Mouse (Mus musculus): ENCODE measurements around the gene Dusp28.

Gene Dusp28

GRCm38 (mm10) chr1:92909068-92909467 is 2.3 kb downstream of the Dusp28 start:
- DNase-seq = no peak

- peak; percentile 85 for DNase-seq
Measured at GRCm38 (mm10) chr1:92910239-92910885, 3.6 kb downstream of the Dusp28 start, which contains the start of gene Rnpepl1. Gene Rnpepl1, plus strand, starts transcription at chr1:92910783.

- DNase-seq = peak; percentile 71
Measured at GRCm38 (mm10) chr1:92910925-92911720, 4.3 kb downstream of the Dusp28 start.

- peak; percentile 31 for DNase-seq
Measured at GRCm38 (mm10) chr1:92911721-92912138, 4.9 kb downstream of the Dusp28 start.

- DNase-seq = no peak
Measured at GRCm38 (mm10) chr1:92912286-92912685, 5.5 kb downstream of the Dusp28 start.

- DNase-seq = no peak
Measured at GRCm38 (mm10) chr1:92914239-92914638, 7.5 kb downstream of the Dusp28 start.

- DNase-seq = no peak
Measured at GRCm38 (mm10) chr1:92914993-92915392, 8.2 kb downstream of the Dusp28 start.

- no peak for DNase-seq
Measured at GRCm38 (mm10) chr1:92916725-92917124, 9.9 kb downstream of the Dusp28 start.

GRCm38 (mm10) chr1:92919151-92919550 is 12.4 kb downstream of the Dusp28 start:
- no peak for DNase-seq

GRCm38 (mm10) chr1:92919775-92920174 is 13.0 kb downstream of the Dusp28 start:
- DNase-seq = no peak

- no peak for DNase-seq
Measured at GRCm38 (mm10) chr1:92920474-92921200, 13.9 kb downstream of the Dusp28 start.

GRCm38 (mm10) chr1:92921496-92921895 is 14.7 kb downstream of the Dusp28 start:
- DNase-seq = no peak

GRCm38 (mm10) chr1:92930171-92930706 is 23.5 kb downstream of the Dusp28 start:
- peak; percentile 73 for DNase-seq

GRCm38 (mm10) chr1:92933611-92934010 is 26.8 kb downstream of the Dusp28 start:
- no peak for DNase-seq

GRCm38 (mm10) chr1:92934182-92934827 is 27.5 kb downstream of the Dusp28 start, which contains the start of gene Capn10:
Gene Capn10, plus strand, starts transcription at chr1:92934376.
- DNase-seq = peak; percentile 97

GRCm38 (mm10) chr1:92935054-92935962 is 28.5 kb downstream of the Dusp28 start:
- DNase-seq = peak; percentile 40

GRCm38 (mm10) chr1:92935977-92936376 is 29.2 kb downstream of the Dusp28 start:
- no peak for DNase-seq

- DNase-seq = no peak
Measured at GRCm38 (mm10) chr1:92936467-92936866, 29.7 kb downstream of the Dusp28 start.

- no peak for DNase-seq
Measured at GRCm38 (mm10) chr1:92937797-92938196, 31.0 kb downstream of the Dusp28 start.

- DNase-seq = no peak
Measured at GRCm38 (mm10) chr1:92939746-92940145, 33.0 kb downstream of the Dusp28 start.

- no peak for DNase-seq
Measured at GRCm38 (mm10) chr1:92943219-92943989, 36.6 kb downstream of the Dusp28 start.
